Mouse (Mus musculus) heart, adult 2 months (tissue): ENCODE data around the gene Zdhhc14. TPM values are rescaled to one million over a fixed set of nuclear protein-coding genes. Genes with fewer than 3 reads are reported as not detected.

ENCODE experiments used
- DNase-seq, 2 experiments: peaks; one replicate each; pipeline ENCODE4 v3.0.0; 2021
- H3K27ac ChIP-seq: fragments of 200-600 bp; 2 replicates; pipeline ENCODE4 v1.8.1; 2022
- H3K27me3 ChIP-seq: fragments of 200-500 bp; 2 replicates; pipeline ENCODE4 v1.6.1; 2012; ENCODE audit warnings: mild to moderate bottlenecking, low read length, inconsistent platforms, mixed read lengths; ENCODE audit not compliant: control insufficient read depth, insufficient read depth
- H3K36me3 ChIP-seq: fragments of 200-500 bp; 2 replicates; pipeline ENCODE4 v1.6.1; 2012; ENCODE audit warnings: low read length, inconsistent platforms; ENCODE audit not compliant: control insufficient read depth, insufficient read depth
- H3K4me1 ChIP-seq: fragments of 200-500 bp; 2 replicates; pipeline ENCODE4 v1.6.1; 2011; ENCODE audit warnings: low read length; ENCODE audit not compliant: control insufficient read depth, insufficient read depth
- H3K4me3 ChIP-seq: fragments of 200-600 bp; 2 replicates; pipeline ENCODE4 v1.8.1; 2022
- H3K79me2 ChIP-seq: fragments of 200-500 bp; replicated peaks from 2 replicates; pipeline ENCODE4 v1.6.1; 2012; ENCODE audit warnings: mild to moderate bottlenecking, inconsistent platforms, low read length, moderate library complexity, mixed read lengths; ENCODE audit not compliant: control insufficient read depth, insufficient read depth
- H3K9ac ChIP-seq: fragments of 200-500 bp; 2 replicates; pipeline ENCODE4 v1.6.1; 2012; ENCODE audit warnings: low read depth, mild to moderate bottlenecking, control low read depth, inconsistent platforms, low read length, mixed read lengths
- CTCF ChIP-seq: fragments of 200-600 bp; IDR thresholded peaks from 2 replicates; pipeline ENCODE4 v1.8.1; 2022; ENCODE audit warnings: antibody characterized with exemption, mild to moderate bottlenecking, moderate library complexity
- EP300 ChIP-seq: fragments of 200-500 bp; IDR thresholded peaks from 2 replicates; pipeline ENCODE4 v1.6.1; 2011; ENCODE audit warnings: low read depth, low read length, control low read depth; ENCODE audit not compliant: insufficient read depth
- POLR2A ChIP-seq: fragments of 200-500 bp; IDR thresholded peaks from 2 replicates; pipeline ENCODE4 v1.6.1; 2011; ENCODE audit warnings: mild to moderate bottlenecking, low read depth, low read length, control low read depth; ENCODE audit not compliant: insufficient read depth
- WGBS: fragments of 180-500 bp; shearing (Covaris S2); methylation state at CpG from one replicate; pipeline ENCODE4 v1.1.7; 2018; 5-methylcytosine and 5-hydroxymethylcytosine counted together
- intact Hi-C: fragments of 180-260 bp; cut with DNase I; formaldehyde crosslinking; loops from one replicate; pipeline ENCODE4 v1.15.1; 2025
- polyA plus RNA-seq: library from polyadenylated mRNA; depleted of rRNA; stranded (reverse); fragments of >200 nt; gene quantifications from 2 replicates; pipeline ENCODE4 v1.2.3, GENCODE M21; 2012
- total RNA-seq, 2 experiments: library from RNA; stranded (reverse); gene quantifications; 2 replicates each; pipeline ENCODE4 v1.2.3; 2021

Gene Zdhhc14
- total and polyA plus RNA-seq, 3 experiments, result 1.5 to 5.4 (median 4.4) TPM

- H3K27me3 ChIP-seq, result no peaks in the 10 kb centered on the region
- H3K27ac ChIP-seq, result no peak overlapping the region
- H3K9ac ChIP-seq, result no peak overlapping the region
- DNase-seq, result no peak
- WGBS, result 91% methylated on average over 6 of the region's 6 CpGs
- H3K79me2 ChIP-seq, result no peaks in the 10 kb centered on the region
- intact Hi-C loops, result no loop called here
- H3K4me3 ChIP-seq, result no peak overlapping the region
- no peak for TF ChIP-seq POLR2A
- no peak for TF ChIP-seq EP300
- TF ChIP-seq CTCF, result no peak
- H3K36me3 ChIP-seq, result no peaks in the 10 kb centered on the region
- H3K4me1 ChIP-seq, result no peaks in the 10 kb centered on the region; the same call in 1 of the 2 replicates
Measured at GRCm38 (mm10) chr17:5563108-5563507, 70.8 kb downstream of the Zdhhc14 start.

GRCm38 (mm10) chr17:5566006-5566405 lies 73.6 kb downstream of the Zdhhc14 start:
- Histone ChIP-seq H3K79me2 (no peaks in the 10 kb centered on the region), H3K36me3 (no peaks in the 10 kb centered on the region), H3K4me1 (no peaks in the 10 kb centered on the region; the same call in 1 of the 2 replicates), H3K27ac (no peak overlapping the region), H3K9ac (no peak overlapping the region), H3K27me3 (no peaks in the 10 kb centered on the region), H3K4me3 (no peak overlapping the region)
- intact Hi-C loops, result no loop called here
- TF ChIP-seq EP300 (no peak), POLR2A (no peak), CTCF (no peak)
- 70% methylated on average over 7 of the region's 7 CpGs for WGBS
- DNase-seq, result no peak

- H3K9ac ChIP-seq, result no peak overlapping the region
- no peaks in the 10 kb centered on the region for H3K27me3 ChIP-seq
- no peak overlapping the region for H3K4me3 ChIP-seq
- H3K4me1 ChIP-seq, result peaks cover 3% of the 10 kb centered on the region
- TF ChIP-seq EP300 (no peak), CTCF (no peak), POLR2A (no peak)
- intact Hi-C loops, result no loop called here
- no peaks in the 10 kb centered on the region for H3K36me3 ChIP-seq
- no peak overlapping the region for H3K27ac ChIP-seq
- no peak for DNase-seq
- WGBS, result 53% methylated on average over 5 of the region's 5 CpGs
- no peaks in the 10 kb centered on the region for H3K79me2 ChIP-seq
Measured at GRCm38 (mm10) chr17:5567943-5568342, 75.6 kb downstream of the Zdhhc14 start.

- Histone ChIP-seq H3K4me3 (no peak overlapping the region), H3K79me2 (no peaks in the 10 kb centered on the region), H3K27ac (no peak overlapping the region), H3K27me3 (no peaks in the 10 kb centered on the region), H3K9ac (no peak overlapping the region), H3K36me3 (no peaks in the 10 kb centered on the region), H3K4me1 (peaks cover 5% of the 10 kb centered on the region)
- WGBS, result 65% methylated on average over 17 of the region's 17 CpGs
- intact Hi-C loops, result no loop called here
- no peak for DNase-seq
- TF ChIP-seq POLR2A (no peak), CTCF (no peak), EP300 (no peak)
Measured at GRCm38 (mm10) chr17:5569131-5570030, 77.0 kb downstream of the Zdhhc14 start.

GRCm38 (mm10) chr17:5572096-5572730 lies 79.9 kb downstream of the Zdhhc14 start:
- TF ChIP-seq EP300 (no peak), CTCF (no peak), POLR2A (no peak)
- WGBS, result 100% methylated on average over 1 of the region's 1 CpGs
- peaks cover 8% of the 10 kb centered on the region for H3K4me1 ChIP-seq
- no peak for DNase-seq
- intact Hi-C loops, result no loop called here
- H3K9ac ChIP-seq, result no peak overlapping the region
- H3K36me3 ChIP-seq, result no peaks in the 10 kb centered on the region
- no peaks in the 10 kb centered on the region for H3K79me2 ChIP-seq
- no peak overlapping the region for H3K4me3 ChIP-seq
- no peak overlapping the region for H3K27ac ChIP-seq
- no peaks in the 10 kb centered on the region for H3K27me3 ChIP-seq

- Histone ChIP-seq H3K4me1 (peaks cover 8% of the 10 kb centered on the region), H3K36me3 (no peaks in the 10 kb centered on the region), H3K9ac (no peak overlapping the region), H3K79me2 (no peaks in the 10 kb centered on the region), H3K27me3 (no peaks in the 10 kb centered on the region), H3K27ac (peak overlapping the region; percentile 20; the same call in 1 of the 2 replicates), H3K4me3 (no peak overlapping the region)
- intact Hi-C loops, result no loop called here
- peak in 1 of 2 experiments; percentile 36 for DNase-seq
- TF ChIP-seq CTCF (no peak), POLR2A (no peak), EP300 (no peak)
Measured at GRCm38 (mm10) chr17:5572745-5573420, 80.5 kb downstream of the Zdhhc14 start.
